ENCODE assay signal across 23 mouse cellular contexts in the genomic region with DNA sequence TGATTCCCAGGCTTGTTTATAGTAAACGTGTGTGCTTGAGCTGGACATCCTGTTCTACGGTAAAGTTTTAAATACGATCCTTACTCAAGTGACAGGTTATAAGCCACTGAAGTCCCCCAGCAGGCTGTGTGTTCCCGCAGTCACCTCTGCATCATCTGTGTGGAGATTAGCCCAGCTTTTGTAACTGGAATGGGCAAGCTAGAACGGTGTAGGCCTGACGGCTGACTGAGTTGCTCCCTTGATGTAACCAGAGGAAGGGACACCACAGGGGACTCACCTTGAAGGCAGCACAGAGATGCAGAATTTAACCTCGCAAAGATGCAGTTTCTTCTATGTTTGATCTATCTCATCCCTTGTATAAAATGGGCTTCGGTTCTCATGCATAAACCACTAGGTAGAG.
DNase-seq lines count a peak whose midpoint lies in the region; ATAC-seq and TF ChIP-seq lines count a peak whose summit lies in the region.
"Had no signal": no experiment of that assay in that cellular context is flagged by ENCODE, and none has a peak within 500 bp of the region (broad histone marks: within the 10 kb centered on the region; RNA-seq: fewer than 3 reads in every experiment).

No protein-coding gene starts in this region.

- H3K4me1 ChIP-seq in forebrain, embryonic 14.5 days (ENCODE audit: control insufficient read depth, insufficient read depth, low read length): peaks cover 5% of the 10 kb centered on the region; the same call in 1 of the 2 replicates
- H3K4me1 ChIP-seq in forebrain, embryonic 11.5 days (replicated peaks; ENCODE audit: control insufficient read depth, insufficient read depth, low read length): peaks cover 7% of the 10 kb centered on the region
- H3K4me1 ChIP-seq in hindbrain, embryonic 16.5 days (ENCODE audit: control insufficient read depth, insufficient read depth, low read depth, low read length): no peaks in the 10 kb centered on the region
- H3K4me1 ChIP-seq in hindbrain, postnatal 0 days (ENCODE audit: insufficient read depth, low read length): no peaks in the 10 kb centered on the region
- H3K4me1 ChIP-seq in midbrain, embryonic 12.5 days: peaks cover 13% of the 10 kb centered on the region
- peaks cover 5% of the 10 kb centered on the region; the same call in 1 of the 2 replicates for H3K4me1 ChIP-seq in midbrain, embryonic 14.5 days (ENCODE audit: control insufficient read depth, insufficient read depth, low read length)
- H3K4me1 ChIP-seq in midbrain, postnatal 0 days (ENCODE audit: insufficient read depth, low read length): no peaks in the 10 kb centered on the region
- H3K4me1 ChIP-seq: embryonic facial prominence, embryonic 15.5 days; heart, embryonic 15.5 days; hindbrain, embryonic 13.5 days had no signal

- ATAC-seq in forebrain, embryonic 14.5 days: no peak
- no peak for ATAC-seq in forebrain, embryonic 11.5 days (replicated peaks; ENCODE audit: low FRiP score)
- ATAC-seq in hindbrain, embryonic 16.5 days: no peak
- no peak for ATAC-seq in hindbrain, postnatal 0 days
- ATAC-seq in midbrain, embryonic 12.5 days (ENCODE audit: low FRiP score, low read depth): no peak
- no peak for ATAC-seq in midbrain, embryonic 14.5 days (ENCODE audit: low FRiP score, low TSS enrichment)
- ATAC-seq in midbrain, postnatal 0 days (ENCODE audit: low FRiP score): 0 out of 2 replicates have a peak, but pooled peaks have one; percentile 54
- ATAC-seq: intestine, embryonic 16.5 days had no signal

- no peak for DNase-seq in forebrain, embryonic 14.5 days (ENCODE audit: low spot score)
- DNase-seq in forebrain, embryonic 11.5 days (ENCODE audit: low spot score): no peak
- DNase-seq in hindbrain, postnatal 0 days (ENCODE audit: low spot score): no peak
- no peak for DNase-seq in midbrain, embryonic 14.5 days
- no peak for DNase-seq in midbrain, postnatal 0 days (ENCODE audit: low spot score)
- DNase-seq in heart, postnatal 10 days: no peak
- DNase-seq: adrenal gland, adult 8-10 months; adrenal gland, postnatal 36 days; cerebellum, adult 11 months; cerebellum, adult 8-10 months; cerebellum, postnatal 14 days; embryo, embryonic 11 days; gastrocnemius, postnatal 10 days; heart, adult 2 months; heart, postnatal 36 days had no signal

- H3K4me3 ChIP-seq in forebrain, embryonic 14.5 days (ENCODE audit: low read depth, low read length): no peak overlapping the region
- no peak overlapping the region for H3K4me3 ChIP-seq in forebrain, embryonic 11.5 days (ENCODE audit: low read depth, low read length)
- no peak overlapping the region for H3K4me3 ChIP-seq in hindbrain, embryonic 16.5 days (ENCODE audit: low read length)
- no peak overlapping the region for H3K4me3 ChIP-seq in hindbrain, postnatal 0 days (ENCODE audit: low read length)
- no peak overlapping the region for H3K4me3 ChIP-seq in midbrain, embryonic 12.5 days
- no peak overlapping the region for H3K4me3 ChIP-seq in midbrain, embryonic 14.5 days (replicated peaks; ENCODE audit: low read depth, low read length)
- H3K4me3 ChIP-seq in midbrain, postnatal 0 days (ENCODE audit: low read depth, low read length): no peak overlapping the region
- H3K4me3 ChIP-seq: embryonic facial prominence, embryonic 15.5 days; erythroblast, embryonic 14.5 days; heart, adult 2 months; heart, embryonic 15.5 days; hindbrain, embryonic 13.5 days had no signal

- intact Hi-C loops in heart, postnatal 10 days (cut with DNase I): no loop called here

- no peaks in the 10 kb centered on the region for H3K27me3 ChIP-seq in forebrain, embryonic 14.5 days (replicated peaks; ENCODE audit: control insufficient read depth, insufficient read depth, low read length)
- no peaks in the 10 kb centered on the region for H3K27me3 ChIP-seq in forebrain, embryonic 11.5 days (ENCODE audit: control insufficient read depth, insufficient read depth, low read length)
- no peaks in the 10 kb centered on the region for H3K27me3 ChIP-seq in hindbrain, embryonic 16.5 days (replicated peaks; ENCODE audit: control insufficient read depth, insufficient read depth, low read length)
- no peaks in the 10 kb centered on the region for H3K27me3 ChIP-seq in hindbrain, postnatal 0 days (ENCODE audit: insufficient read depth, low read length)
- H3K27me3 ChIP-seq in midbrain, embryonic 12.5 days: no peaks in the 10 kb centered on the region
- no peaks in the 10 kb centered on the region for H3K27me3 ChIP-seq in midbrain, embryonic 14.5 days (ENCODE audit: control insufficient read depth, insufficient read depth, low read length)
- no peaks in the 10 kb centered on the region for H3K27me3 ChIP-seq in midbrain, postnatal 0 days (ENCODE audit: insufficient read depth, low read length)
- H3K27me3 ChIP-seq: embryonic facial prominence, embryonic 15.5 days; heart, embryonic 15.5 days; hindbrain, embryonic 13.5 days had no signal

- WGBS in forebrain, embryonic 14.5 days: 37% methylated on average over 8 of the region's 8 CpGs
- 44% methylated on average over 8 of the region's 8 CpGs for WGBS in forebrain, embryonic 11.5 days
- 53% methylated on average over 8 of the region's 8 CpGs for WGBS in hindbrain, embryonic 16.5 days
- WGBS in hindbrain, postnatal 0 days: 56% methylated on average over 8 of the region's 8 CpGs
- WGBS in midbrain, embryonic 12.5 days: 34% methylated on average over 8 of the region's 8 CpGs
- WGBS in midbrain, embryonic 14.5 days: 36% methylated on average over 8 of the region's 8 CpGs
- WGBS in midbrain, postnatal 0 days: 34% methylated on average over 8 of the region's 8 CpGs

- H3K9ac ChIP-seq in forebrain, embryonic 14.5 days (ENCODE audit: low read length): no peak overlapping the region
- H3K9ac ChIP-seq in forebrain, embryonic 11.5 days (ENCODE audit: low read length): no peak overlapping the region; the same call in 1 of the 2 replicates
- H3K9ac ChIP-seq in hindbrain, embryonic 16.5 days (ENCODE audit: low read depth, low read length): peak overlapping the region; percentile 0; the same call in 1 of the 2 replicates
- H3K9ac ChIP-seq in hindbrain, postnatal 0 days (replicated peaks; ENCODE audit: low read length): no peak overlapping the region
- no peak overlapping the region for H3K9ac ChIP-seq in midbrain, embryonic 12.5 days (replicated peaks)
- no peak overlapping the region for H3K9ac ChIP-seq in midbrain, embryonic 14.5 days (replicated peaks; ENCODE audit: low read length)
- H3K9ac ChIP-seq in midbrain, postnatal 0 days (replicated peaks; ENCODE audit: low read length, poor library complexity, severe bottlenecking): no peak overlapping the region
- H3K9ac ChIP-seq: embryonic facial prominence, embryonic 15.5 days; heart, embryonic 15.5 days; hindbrain, embryonic 13.5 days had no signal

- H3K9me3 ChIP-seq in forebrain, embryonic 14.5 days (replicated peaks; ENCODE audit: control insufficient read depth, low read length): peaks cover 6% of the 10 kb centered on the region; the same call in 1 of the 2 replicates
- H3K9me3 ChIP-seq in forebrain, embryonic 11.5 days (ENCODE audit: control insufficient read depth, low read length): no peaks in the 10 kb centered on the region
- H3K9me3 ChIP-seq in hindbrain, embryonic 16.5 days (ENCODE audit: control insufficient read depth, low read length): peaks cover 5% of the 10 kb centered on the region; the same call in 1 of the 2 replicates
- H3K9me3 ChIP-seq in hindbrain, postnatal 0 days (ENCODE audit: low read length): no peaks in the 10 kb centered on the region
- H3K9me3 ChIP-seq in midbrain, embryonic 12.5 days: peaks cover 9% of the 10 kb centered on the region
- H3K9me3 ChIP-seq in midbrain, embryonic 14.5 days (ENCODE audit: control insufficient read depth, low read length): peaks cover 9% of the 10 kb centered on the region
- no peaks in the 10 kb centered on the region for H3K9me3 ChIP-seq in midbrain, postnatal 0 days (ENCODE audit: low read length)
- H3K9me3 ChIP-seq: embryonic facial prominence, embryonic 15.5 days; heart, embryonic 15.5 days; hindbrain, embryonic 13.5 days had no signal

- H3K4me2 ChIP-seq in forebrain, embryonic 14.5 days (ENCODE audit: low read length): 0 out of 2 replicates have a peak overlapping the region, but pooled peaks have one; percentile 6
- H3K4me2 ChIP-seq in forebrain, embryonic 11.5 days (ENCODE audit: low read depth, low read length, severe bottlenecking): no peak overlapping the region
- H3K4me2 ChIP-seq in hindbrain, embryonic 16.5 days (ENCODE audit: low read length): no peak overlapping the region
- no peak overlapping the region for H3K4me2 ChIP-seq in hindbrain, postnatal 0 days (ENCODE audit: low read depth, low read length)
- no peak overlapping the region for H3K4me2 ChIP-seq in midbrain, embryonic 12.5 days (replicated peaks)
- no peak overlapping the region for H3K4me2 ChIP-seq in midbrain, embryonic 14.5 days (ENCODE audit: low read length)
- H3K4me2 ChIP-seq in midbrain, postnatal 0 days (ENCODE audit: low read depth, low read length, poor library complexity, severe bottlenecking): no peak overlapping the region
- H3K4me2 ChIP-seq: embryonic facial prominence, embryonic 15.5 days; heart, embryonic 11.5 days; heart, embryonic 15.5 days; hindbrain, embryonic 13.5 days had no signal

- H3K36me3 ChIP-seq in forebrain, embryonic 14.5 days (ENCODE audit: control insufficient read depth, insufficient read depth, low read length): no peaks in the 10 kb centered on the region
- no peaks in the 10 kb centered on the region for H3K36me3 ChIP-seq in forebrain, embryonic 11.5 days (ENCODE audit: control insufficient read depth, insufficient read depth, low read length)
- H3K36me3 ChIP-seq in hindbrain, embryonic 16.5 days (ENCODE audit: control insufficient read depth, insufficient read depth, low read length): no peaks in the 10 kb centered on the region
- H3K36me3 ChIP-seq in hindbrain, postnatal 0 days (ENCODE audit: insufficient read depth, low read length): no peaks in the 10 kb centered on the region
- H3K36me3 ChIP-seq in midbrain, embryonic 12.5 days: no peaks in the 10 kb centered on the region
- no peaks in the 10 kb centered on the region for H3K36me3 ChIP-seq in midbrain, embryonic 14.5 days (ENCODE audit: control insufficient read depth, insufficient read depth, low read length)
- H3K36me3 ChIP-seq in midbrain, postnatal 0 days (ENCODE audit: insufficient read depth, low read length): no peaks in the 10 kb centered on the region
- H3K36me3 ChIP-seq: embryonic facial prominence, embryonic 15.5 days; heart, embryonic 15.5 days had no signal

- TF ChIP-seq CTCF in hindbrain, postnatal 0 days (IDR thresholded peaks at IDR 0.05; ENCODE audit: low read depth): no peak
- no peak for TF ChIP-seq CTCF in midbrain, postnatal 0 days (IDR thresholded peaks at IDR 0.05)

- no peak overlapping the region for H3K27ac ChIP-seq in forebrain, embryonic 14.5 days (ENCODE audit: low read depth, low read length)
- H3K27ac ChIP-seq in forebrain, embryonic 11.5 days (ENCODE audit: low read depth, low read length): no peak overlapping the region
- no peak overlapping the region for H3K27ac ChIP-seq in hindbrain, embryonic 16.5 days (ENCODE audit: low read depth, low read length)
- H3K27ac ChIP-seq in hindbrain, postnatal 0 days: no peak overlapping the region
- H3K27ac ChIP-seq in midbrain, embryonic 12.5 days (replicated peaks): peak overlapping the region; percentile 47; the same call in 1 of the 2 replicates
- H3K27ac ChIP-seq in midbrain, embryonic 14.5 days (replicated peaks; ENCODE audit: low read depth, low read length): no peak overlapping the region
- H3K27ac ChIP-seq in midbrain, postnatal 0 days (ENCODE audit: low read depth, low read length): no peak overlapping the region
- H3K27ac ChIP-seq: embryonic facial prominence, embryonic 15.5 days; heart, adult 2 months; heart, embryonic 15.5 days; hindbrain, embryonic 13.5 days had no signal
